Mouse (Mus musculus): ENCODE measurements around the gene Rassf1. TPM values are rescaled to one million over a fixed set of nuclear protein-coding genes. Genes with fewer than 3 reads are reported as not detected.
A peak's percentile ranks its signal among the peaks of the same experiment; 100 is the strongest.

Rassf1 gene
- 54.0 and 55.3 TPM in 2 replicates for polyA plus RNA-seq (2015; fragmentation: Nextera tagmentation; extraction: Ambion mirVana)

GRCm38 (mm10) chr9:107551117-107551889, at the start of gene Rassf1:
Gene Rassf1, plus strand, starts transcription at chr9:107551555.
- ATAC-seq (replicated peaks; ENCODE audit: extremely low read depth, insufficient read depth, low FRiP score), result peak; percentile 10; the same call in 1 of the 2 replicates
- H3K4me3 ChIP-seq (ENCODE audit: low read length), result peak within 1 kb of the TSS; percentile 51
- H3K4me1 ChIP-seq (ENCODE audit: control insufficient read depth, insufficient read depth, low read length), result peaks cover 36% of the 10 kb centered on the region
- H3K4me2 ChIP-seq (ENCODE audit: low read depth, low read length), result peak within 1 kb of the TSS; percentile 91
- WGBS, result 1% methylated on average over 63 of the region's 63 CpGs
- H3K9ac ChIP-seq (ENCODE audit: low read length), result peak within 1 kb of the TSS; percentile 71
- peak within 1 kb of the TSS; percentile 15 for H3K27ac ChIP-seq (ENCODE audit: low read length)
- peaks cover 8% of the 10 kb centered on the region for H3K27me3 ChIP-seq (ENCODE audit: control insufficient read depth, insufficient read depth, low read length)
- no peaks in the 10 kb centered on the region for H3K9me3 ChIP-seq (replicated peaks; ENCODE audit: control insufficient read depth, low read length)
- no peaks in the 10 kb centered on the region for H3K36me3 ChIP-seq (ENCODE audit: control insufficient read depth, insufficient read depth)

- no peak overlapping the region for H3K4me2 ChIP-seq (ENCODE audit: low read depth, low read length)
- ATAC-seq (replicated peaks; ENCODE audit: extremely low read depth, insufficient read depth, low FRiP score), result no peak
- no peaks in the 10 kb centered on the region for H3K9me3 ChIP-seq (replicated peaks; ENCODE audit: control insufficient read depth, low read length)
- H3K36me3 ChIP-seq (ENCODE audit: control insufficient read depth, insufficient read depth), result no peaks in the 10 kb centered on the region
- no peak overlapping the region for H3K4me3 ChIP-seq (ENCODE audit: low read length)
- H3K27ac ChIP-seq (ENCODE audit: low read length), result no peak overlapping the region
- no peak overlapping the region for H3K9ac ChIP-seq (ENCODE audit: low read length)
- 0 out of 2 replicates have a peak, but pooled peaks cover 3% of the 10 kb centered on the region for H3K4me1 ChIP-seq (ENCODE audit: control insufficient read depth, insufficient read depth, low read length)
- WGBS, result 82% methylated on average over 12 of the region's 12 CpGs
- H3K27me3 ChIP-seq (ENCODE audit: control insufficient read depth, insufficient read depth, low read length), result no peaks in the 10 kb centered on the region; the same call in 1 of the 2 replicates
Observed at GRCm38 (mm10) chr9:107502131-107502846, 49.1 kb upstream of the Rassf1 start.

- Histone ChIP-seq H3K27me3 (ENCODE audit: control insufficient read depth, insufficient read depth, low read length) (no peaks in the 10 kb centered on the region; the same call in 1 of the 2 replicates), H3K4me2 (ENCODE audit: low read depth, low read length) (no peak overlapping the region), H3K9ac (ENCODE audit: low read length) (no peak overlapping the region), H3K36me3 (ENCODE audit: control insufficient read depth, insufficient read depth) (no peaks in the 10 kb centered on the region), H3K9me3 (replicated peaks; ENCODE audit: control insufficient read depth, low read length) (no peaks in the 10 kb centered on the region), H3K4me3 (ENCODE audit: low read length) (no peak overlapping the region), H3K27ac (ENCODE audit: low read length) (no peak overlapping the region), H3K4me1 (ENCODE audit: control insufficient read depth, insufficient read depth, low read length) (0 out of 2 replicates have a peak, but pooled peaks cover 3% of the 10 kb centered on the region)
- no peak for ATAC-seq (replicated peaks; ENCODE audit: extremely low read depth, insufficient read depth, low FRiP score)
- 77% methylated on average over 19 of the region's 19 CpGs for WGBS
Observed at GRCm38 (mm10) chr9:107504662-107505537, 46.5 kb upstream of the Rassf1 start.

GRCm38 (mm10) chr9:107508266-107508665, 43.1 kb upstream of the Rassf1 start:
- Histone ChIP-seq H3K27me3 (ENCODE audit: control insufficient read depth, insufficient read depth, low read length) (no peaks in the 10 kb centered on the region; the same call in 1 of the 2 replicates), H3K4me3 (ENCODE audit: low read length) (no peak overlapping the region), H3K9me3 (replicated peaks; ENCODE audit: control insufficient read depth, low read length) (no peaks in the 10 kb centered on the region), H3K27ac (ENCODE audit: low read length) (no peak overlapping the region), H3K36me3 (ENCODE audit: control insufficient read depth, insufficient read depth) (no peaks in the 10 kb centered on the region), H3K4me1 (ENCODE audit: control insufficient read depth, insufficient read depth, low read length) (no peaks in the 10 kb centered on the region), H3K9ac (ENCODE audit: low read length) (no peak overlapping the region), H3K4me2 (ENCODE audit: low read depth, low read length) (no peak overlapping the region)
- WGBS, result 61% methylated on average over 10 of the region's 10 CpGs
- no peak for ATAC-seq (replicated peaks; ENCODE audit: extremely low read depth, insufficient read depth, low FRiP score)

- H3K4me2 ChIP-seq (ENCODE audit: low read depth, low read length), result no peak overlapping the region
- H3K27ac ChIP-seq (ENCODE audit: low read length), result no peak overlapping the region
- H3K36me3 ChIP-seq (ENCODE audit: control insufficient read depth, insufficient read depth), result no peaks in the 10 kb centered on the region
- H3K9me3 ChIP-seq (replicated peaks; ENCODE audit: control insufficient read depth, low read length), result no peaks in the 10 kb centered on the region
- H3K9ac ChIP-seq (ENCODE audit: low read length), result no peak overlapping the region
- H3K27me3 ChIP-seq (ENCODE audit: control insufficient read depth, insufficient read depth, low read length), result no peaks in the 10 kb centered on the region
- ATAC-seq (replicated peaks; ENCODE audit: extremely low read depth, insufficient read depth, low FRiP score), result no peak
- H3K4me3 ChIP-seq (ENCODE audit: low read length), result no peak overlapping the region
- WGBS, result 80% methylated on average over 14 of the region's 14 CpGs
- no peaks in the 10 kb centered on the region for H3K4me1 ChIP-seq (ENCODE audit: control insufficient read depth, insufficient read depth, low read length)
Observed at GRCm38 (mm10) chr9:107510384-107511100, 40.8 kb upstream of the Rassf1 start.

GRCm38 (mm10) chr9:107511436-107511835, 39.9 kb upstream of the Rassf1 start:
- no peak overlapping the region for H3K9ac ChIP-seq (ENCODE audit: low read length)
- no peaks in the 10 kb centered on the region for H3K9me3 ChIP-seq (replicated peaks; ENCODE audit: control insufficient read depth, low read length)
- no peak overlapping the region for H3K27ac ChIP-seq (ENCODE audit: low read length)
- H3K4me1 ChIP-seq (ENCODE audit: control insufficient read depth, insufficient read depth, low read length), result no peaks in the 10 kb centered on the region
- 45% methylated on average over 8 of the region's 8 CpGs for WGBS
- H3K4me3 ChIP-seq (ENCODE audit: low read length), result no peak overlapping the region
- no peaks in the 10 kb centered on the region for H3K36me3 ChIP-seq (ENCODE audit: control insufficient read depth, insufficient read depth)
- no peaks in the 10 kb centered on the region for H3K27me3 ChIP-seq (ENCODE audit: control insufficient read depth, insufficient read depth, low read length)
- ATAC-seq (replicated peaks; ENCODE audit: extremely low read depth, insufficient read depth, low FRiP score), result no peak
- H3K4me2 ChIP-seq (ENCODE audit: low read depth, low read length), result no peak overlapping the region

GRCm38 (mm10) chr9:107512326-107512725, 39.0 kb upstream of the Rassf1 start:
- Histone ChIP-seq H3K4me3 (ENCODE audit: low read length) (no peak overlapping the region), H3K9me3 (replicated peaks; ENCODE audit: control insufficient read depth, low read length) (no peaks in the 10 kb centered on the region), H3K36me3 (ENCODE audit: control insufficient read depth, insufficient read depth) (no peaks in the 10 kb centered on the region), H3K27me3 (ENCODE audit: control insufficient read depth, insufficient read depth, low read length) (no peaks in the 10 kb centered on the region), H3K4me2 (ENCODE audit: low read depth, low read length) (no peak overlapping the region), H3K4me1 (ENCODE audit: control insufficient read depth, insufficient read depth, low read length) (no peaks in the 10 kb centered on the region), H3K27ac (ENCODE audit: low read length) (no peak overlapping the region), H3K9ac (ENCODE audit: low read length) (no peak overlapping the region)
- 84% methylated on average over 16 of the region's 16 CpGs for WGBS
- no peak for ATAC-seq (replicated peaks; ENCODE audit: extremely low read depth, insufficient read depth, low FRiP score)

GRCm38 (mm10) chr9:107514303-107514955, 36.9 kb upstream of the Rassf1 start:
- 27% methylated on average over 14 of the region's 14 CpGs for WGBS
- Histone ChIP-seq H3K4me1 (ENCODE audit: control insufficient read depth, insufficient read depth, low read length) (no peaks in the 10 kb centered on the region), H3K27ac (ENCODE audit: low read length) (no peak overlapping the region), H3K4me2 (ENCODE audit: low read depth, low read length) (no peak overlapping the region), H3K9me3 (replicated peaks; ENCODE audit: control insufficient read depth, low read length) (no peaks in the 10 kb centered on the region), H3K36me3 (ENCODE audit: control insufficient read depth, insufficient read depth) (no peaks in the 10 kb centered on the region), H3K9ac (ENCODE audit: low read length) (no peak overlapping the region), H3K4me3 (ENCODE audit: low read length) (no peak overlapping the region), H3K27me3 (ENCODE audit: control insufficient read depth, insufficient read depth, low read length) (no peaks in the 10 kb centered on the region)
- 0 out of 2 replicates have a peak, but pooled peaks have one; percentile 46 for ATAC-seq (replicated peaks; ENCODE audit: extremely low read depth, insufficient read depth, low FRiP score)

All from heart, embryonic 16.5 days (tissue).